ENCODE assay signal across 22 mouse cellular contexts in the genomic region with DNA sequence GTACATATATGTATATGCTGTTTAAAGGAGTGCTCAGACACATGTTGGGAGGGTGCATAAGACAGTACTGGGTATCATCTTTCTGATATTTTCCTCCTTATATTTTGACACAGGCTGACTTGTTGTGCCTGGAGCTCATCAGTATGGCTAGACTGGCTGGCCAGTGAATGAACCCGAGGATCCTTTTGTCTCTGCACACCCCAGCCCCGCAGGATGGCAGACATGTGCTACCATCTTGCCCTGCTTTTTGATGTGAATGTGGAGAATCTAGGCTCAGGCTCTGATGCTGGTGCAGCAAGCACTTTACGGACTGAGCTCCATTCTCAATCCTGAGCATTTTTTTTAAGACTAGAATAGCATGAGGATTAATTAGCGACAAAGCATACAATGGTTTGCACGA.
DNase-seq lines count a peak whose midpoint lies in the region; ATAC-seq and TF ChIP-seq lines count a peak whose summit lies in the region.
"Had no signal": no experiment of that assay in that cellular context is flagged by ENCODE, and none has a peak within 500 bp of the region (broad histone marks: within the 10 kb centered on the region; RNA-seq: fewer than 3 reads in every experiment).

No protein-coding gene starts in this region.

- H3K4me3 ChIP-seq in hindbrain, embryonic 10.5 days, result no peak overlapping the region
- no peak overlapping the region for H3K4me3 ChIP-seq in hindbrain, postnatal 0 days (ENCODE audit: low read length)
- no peak overlapping the region for H3K4me3 ChIP-seq in neural tube, embryonic 15.5 days (replicated peaks)
- no peak overlapping the region for H3K4me3 ChIP-seq in embryonic facial prominence, embryonic 11.5 days (ENCODE audit: low read depth, low read length)
- H3K4me3 ChIP-seq: hindbrain, embryonic 15.5 days; intestine, embryonic 15.5 days; limb, embryonic 12.5 days; neural tube, embryonic 12.5 days had no signal

- peaks cover 10% of the 10 kb centered on the region; the same call in 1 of the 2 replicates for H3K4me1 ChIP-seq in hindbrain, embryonic 10.5 days (replicated peaks)
- H3K4me1 ChIP-seq in hindbrain, postnatal 0 days (ENCODE audit: insufficient read depth, low read length), result no peaks in the 10 kb centered on the region
- no peaks in the 10 kb centered on the region for H3K4me1 ChIP-seq in neural tube, embryonic 15.5 days
- H3K4me1 ChIP-seq in embryonic facial prominence, embryonic 11.5 days (ENCODE audit: control insufficient read depth, insufficient read depth, low read length), result no peaks in the 10 kb centered on the region
- H3K4me1 ChIP-seq: hindbrain, embryonic 15.5 days; intestine, embryonic 15.5 days; neural tube, embryonic 12.5 days had no signal

- H3K36me3 ChIP-seq in hindbrain, embryonic 10.5 days, result no peaks in the 10 kb centered on the region
- no peaks in the 10 kb centered on the region for H3K36me3 ChIP-seq in hindbrain, postnatal 0 days (ENCODE audit: insufficient read depth, low read length)
- H3K36me3 ChIP-seq in neural tube, embryonic 15.5 days, result no peaks in the 10 kb centered on the region
- H3K36me3 ChIP-seq in embryonic facial prominence, embryonic 11.5 days (replicated peaks; ENCODE audit: control insufficient read depth, insufficient read depth, low read depth, low read length), result no peaks in the 10 kb centered on the region
- H3K36me3 ChIP-seq: hindbrain, embryonic 15.5 days; intestine, embryonic 15.5 days; limb, embryonic 12.5 days; neural tube, embryonic 12.5 days had no signal

- H3K27me3 ChIP-seq in hindbrain, embryonic 10.5 days (ENCODE audit: insufficient read depth, poor library complexity, severe bottlenecking), result no peaks in the 10 kb centered on the region
- H3K27me3 ChIP-seq in hindbrain, postnatal 0 days (ENCODE audit: insufficient read depth, low read length), result no peaks in the 10 kb centered on the region
- no peaks in the 10 kb centered on the region for H3K27me3 ChIP-seq in neural tube, embryonic 15.5 days (replicated peaks)
- H3K27me3 ChIP-seq in embryonic facial prominence, embryonic 11.5 days (ENCODE audit: control insufficient read depth, insufficient read depth, low read length), result no peaks in the 10 kb centered on the region
- H3K27me3 ChIP-seq: hindbrain, embryonic 15.5 days; intestine, embryonic 15.5 days; limb, embryonic 12.5 days; neural tube, embryonic 12.5 days had no signal

- DNase-seq in hindbrain, embryonic 10.5 days (ENCODE audit: low spot score), result peak; percentile 11
- no peak for DNase-seq in hindbrain, postnatal 0 days (ENCODE audit: low spot score)
- peak; percentile 23 for DNase-seq in neural tube, embryonic 10.5 days (ENCODE audit: extremely low spot score, low spot score)
- peak; percentile 44 for DNase-seq in embryonic facial prominence, embryonic 11.5 days (ENCODE audit: low spot score)
- DNase-seq in retina, postnatal 1 day, result peak; percentile 38
- DNase-seq in cerebellum, adult 8-10 months, result no peak
- DNase-seq in thymus, postnatal 14 days, result no peak
- DNase-seq: adrenal gland, adult 2 months; cerebellum, adult 11-12 months; cerebellum, postnatal 14 days; gastrocnemius, postnatal 36 days; kidney, adult 8-10 months; liver, postnatal 0 days; right cerebral cortex, adult 18-20 months; thymus, adult 18-20 months had no signal

- WGBS in hindbrain, embryonic 10.5 days, result 42% methylated on average over 5 of the region's 5 CpGs
- WGBS in hindbrain, postnatal 0 days, result 26% methylated on average over 5 of the region's 5 CpGs
- 11% methylated on average over 5 of the region's 5 CpGs for WGBS in neural tube, embryonic 15.5 days
- WGBS in embryonic facial prominence, embryonic 11.5 days, result 28% methylated on average over 5 of the region's 5 CpGs

- no peak overlapping the region for H3K4me2 ChIP-seq in hindbrain, postnatal 0 days (ENCODE audit: low read depth, low read length)
- H3K4me2 ChIP-seq in neural tube, embryonic 15.5 days, result no peak overlapping the region
- no peak overlapping the region for H3K4me2 ChIP-seq in embryonic facial prominence, embryonic 11.5 days (ENCODE audit: low read depth, low read length)
- H3K4me2 ChIP-seq: hindbrain, embryonic 15.5 days; intestine, embryonic 15.5 days; liver, embryonic 11.5 days; neural tube, embryonic 12.5 days had no signal

- no peaks in the 10 kb centered on the region for H3K9me3 ChIP-seq in hindbrain, embryonic 10.5 days
- no peaks in the 10 kb centered on the region for H3K9me3 ChIP-seq in hindbrain, postnatal 0 days (ENCODE audit: low read length)
- H3K9me3 ChIP-seq in neural tube, embryonic 15.5 days (replicated peaks), result no peaks in the 10 kb centered on the region
- H3K9me3 ChIP-seq in embryonic facial prominence, embryonic 11.5 days (replicated peaks; ENCODE audit: control insufficient read depth, low read length), result no peaks in the 10 kb centered on the region
- H3K9me3 ChIP-seq: hindbrain, embryonic 15.5 days; intestine, embryonic 15.5 days; limb, embryonic 12.5 days; neural tube, embryonic 12.5 days had no signal

- no peak overlapping the region for H3K9ac ChIP-seq in hindbrain, postnatal 0 days (replicated peaks; ENCODE audit: low read length)
- H3K9ac ChIP-seq in neural tube, embryonic 15.5 days (replicated peaks), result no peak overlapping the region
- H3K9ac ChIP-seq in embryonic facial prominence, embryonic 11.5 days (replicated peaks; ENCODE audit: low read length), result no peak overlapping the region
- H3K9ac ChIP-seq: hindbrain, embryonic 15.5 days; intestine, embryonic 15.5 days; limb, embryonic 12.5 days; liver, postnatal 0 days; neural tube, embryonic 12.5 days had no signal

- TF ChIP-seq CTCF in hindbrain, postnatal 0 days (IDR thresholded peaks at IDR 0.05; ENCODE audit: low read depth), result no peak

- ATAC-seq in hindbrain, postnatal 0 days, result no peak
- ATAC-seq in neural tube, embryonic 15.5 days (ENCODE audit: low FRiP score), result no peak
- ATAC-seq in embryonic facial prominence, embryonic 11.5 days (replicated peaks; ENCODE audit: insufficient number of reproducible peaks, low FRiP score, low TSS enrichment, low read depth), result 0 out of 2 replicates have a peak, but pooled peaks have one; percentile 23
- ATAC-seq: intestine, embryonic 15.5 days; liver, postnatal 0 days; lung, postnatal 0 days had no signal

- H3K27ac ChIP-seq in hindbrain, embryonic 10.5 days, result peak overlapping the region; percentile 62
- no peak overlapping the region for H3K27ac ChIP-seq in hindbrain, postnatal 0 days
- H3K27ac ChIP-seq in neural tube, embryonic 15.5 days (replicated peaks), result no peak overlapping the region
- H3K27ac ChIP-seq in embryonic facial prominence, embryonic 11.5 days (replicated peaks; ENCODE audit: low read depth, low read length), result no peak overlapping the region
- H3K27ac ChIP-seq: hindbrain, embryonic 15.5 days; intestine, embryonic 15.5 days; limb, embryonic 12.5 days; neural tube, embryonic 12.5 days had no signal

Comparison
In these comparisons a context has a peak if more than half of its experiments do, and no peak if none do; other contexts are left out.
1. DNase-seq: peak in hindbrain, embryonic 10.5 days (single experiment), neural tube, embryonic 10.5 days (single experiment), embryonic facial prominence, embryonic 11.5 days (single experiment) and retina, postnatal 1 day (single experiment); none in hindbrain, postnatal 0 days (single experiment), cerebellum, adult 8-10 months (single experiment) and thymus, postnatal 14 days (single experiment).